Mouse (Mus musculus): ENCODE data around the gene St3gal5. TPM values are rescaled to one million over a fixed set of nuclear protein-coding genes. Genes with fewer than 3 reads are reported as not detected.

The St3gal5 gene
- polyA plus RNA-seq (2012; rRNA removed) = 21.0 and 27.7 TPM in 2 replicates

- Histone ChIP-seq H3K4me3 (ENCODE audit: control insufficient read depth, low read depth, low read length) (peak within 1 kb of the TSS; percentile 86), H3K36me3 (ENCODE audit: control insufficient read depth, insufficient read depth, low read length) (no peaks in the 10 kb centered on the region), H3K27ac (ENCODE audit: control insufficient read depth, insufficient read depth, low read depth, low read length) (peak within 1 kb of the TSS; percentile 74), H3K27me3 (ENCODE audit: control insufficient read depth, insufficient read depth, low read length) (no peaks in the 10 kb centered on the region), H3K4me1 (ENCODE audit: control insufficient read depth, insufficient read depth, low read length) (peaks cover 10% of the 10 kb centered on the region)
- TF ChIP-seq POLR2A (IDR thresholded peaks at IDR 0.05; ENCODE audit: control insufficient read depth, low read depth, low read length) = peak; percentile 53
- no peak for TF ChIP-seq CTCF (IDR thresholded peaks at IDR 0.05; ENCODE audit: control insufficient read depth, insufficient read depth, insufficient replicate concordance, low read depth, low read length)
Measured at GRCm38 (mm10) chr6:72097181-72097995, at the start of gene St3gal5. Gene St3gal5 (plus strand): TSS chr6:72097592.

GRCm38 (mm10) chr6:72048643-72049042 is 48.7 kb upstream of the St3gal5 start:
- Histone ChIP-seq H3K27ac (ENCODE audit: control insufficient read depth, insufficient read depth, low read depth, low read length) (no peak overlapping the region), H3K4me1 (ENCODE audit: control insufficient read depth, insufficient read depth, low read length) (no peaks in the 10 kb centered on the region), H3K27me3 (ENCODE audit: control insufficient read depth, insufficient read depth, low read length) (no peaks in the 10 kb centered on the region), H3K36me3 (ENCODE audit: control insufficient read depth, insufficient read depth, low read length) (no peaks in the 10 kb centered on the region), H3K4me3 (ENCODE audit: control insufficient read depth, low read depth, low read length) (no peak overlapping the region)
- TF ChIP-seq POLR2A (IDR thresholded peaks at IDR 0.05; ENCODE audit: control insufficient read depth, low read depth, low read length) = no peak
- no peak for TF ChIP-seq CTCF (IDR thresholded peaks at IDR 0.05; ENCODE audit: control insufficient read depth, insufficient read depth, insufficient replicate concordance, low read depth, low read length)

- TF ChIP-seq POLR2A (IDR thresholded peaks at IDR 0.05; ENCODE audit: control insufficient read depth, low read depth, low read length) (no peak), CTCF (IDR thresholded peaks at IDR 0.05; ENCODE audit: control insufficient read depth, insufficient read depth, insufficient replicate concordance, low read depth, low read length) (no peak)
- Histone ChIP-seq H3K27me3 (ENCODE audit: control insufficient read depth, insufficient read depth, low read length) (no peaks in the 10 kb centered on the region), H3K4me3 (ENCODE audit: control insufficient read depth, low read depth, low read length) (no peak overlapping the region)
Measured at GRCm38 (mm10) chr6:72049941-72050340, 47.5 kb upstream of the St3gal5 start.

GRCm38 (mm10) chr6:72050827-72051226 is 46.6 kb upstream of the St3gal5 start:
- Histone ChIP-seq H3K36me3 (ENCODE audit: control insufficient read depth, insufficient read depth, low read length) (no peaks in the 10 kb centered on the region), H3K4me1 (ENCODE audit: control insufficient read depth, insufficient read depth, low read length) (no peaks in the 10 kb centered on the region), H3K27ac (ENCODE audit: control insufficient read depth, insufficient read depth, low read depth, low read length) (no peak overlapping the region), H3K4me3 (ENCODE audit: control insufficient read depth, low read depth, low read length) (no peak overlapping the region), H3K27me3 (ENCODE audit: control insufficient read depth, insufficient read depth, low read length) (no peaks in the 10 kb centered on the region)
- TF ChIP-seq CTCF (IDR thresholded peaks at IDR 0.05; ENCODE audit: control insufficient read depth, insufficient read depth, insufficient replicate concordance, low read depth, low read length) = no peak
- no peak for TF ChIP-seq POLR2A (IDR thresholded peaks at IDR 0.05; ENCODE audit: control insufficient read depth, low read depth, low read length)

More at GRCm38 (mm10) chr6:72049941-72050340, 47.5 kb upstream of the St3gal5 start:
- no peaks in the 10 kb centered on the region for H3K4me1 ChIP-seq (ENCODE audit: control insufficient read depth, insufficient read depth, low read length)
- H3K27ac ChIP-seq (ENCODE audit: control insufficient read depth, insufficient read depth, low read depth, low read length) = no peak overlapping the region
- no peaks in the 10 kb centered on the region for H3K36me3 ChIP-seq (ENCODE audit: control insufficient read depth, insufficient read depth, low read length)

- Histone ChIP-seq H3K4me3 (ENCODE audit: control insufficient read depth, low read depth, low read length) (no peak overlapping the region), H3K4me1 (ENCODE audit: control insufficient read depth, insufficient read depth, low read length) (no peaks in the 10 kb centered on the region), H3K36me3 (ENCODE audit: control insufficient read depth, insufficient read depth, low read length) (no peaks in the 10 kb centered on the region), H3K27ac (ENCODE audit: control insufficient read depth, insufficient read depth, low read depth, low read length) (no peak overlapping the region), H3K27me3 (ENCODE audit: control insufficient read depth, insufficient read depth, low read length) (no peaks in the 10 kb centered on the region)
- TF ChIP-seq POLR2A (IDR thresholded peaks at IDR 0.05; ENCODE audit: control insufficient read depth, low read depth, low read length) (no peak), CTCF (IDR thresholded peaks at IDR 0.05; ENCODE audit: control insufficient read depth, insufficient read depth, insufficient replicate concordance, low read depth, low read length) (no peak)
Measured at GRCm38 (mm10) chr6:72051247-72051646, 46.1 kb upstream of the St3gal5 start.

DNA sequence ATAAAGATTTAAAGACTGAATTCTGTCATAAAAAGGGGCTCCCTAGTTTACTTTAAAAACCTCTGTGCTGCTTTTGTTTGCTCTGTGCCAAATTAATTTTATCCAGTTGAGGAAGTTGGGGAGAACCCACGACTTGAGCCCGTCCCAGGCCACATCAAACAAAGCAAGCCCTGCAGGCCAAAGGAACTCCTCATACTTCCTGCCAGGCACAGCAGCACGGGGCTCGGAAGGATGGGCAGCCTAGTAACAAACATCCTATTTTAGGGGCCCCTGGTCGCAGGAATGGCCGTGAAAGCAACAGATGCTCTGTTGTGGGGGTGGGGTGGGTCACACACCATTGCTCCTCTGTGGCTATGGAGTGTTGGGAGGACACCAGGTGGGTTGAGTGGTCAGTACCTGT is 45.6 kb upstream of the St3gal5 start:
- TF ChIP-seq POLR2A (IDR thresholded peaks at IDR 0.05; ENCODE audit: control insufficient read depth, low read depth, low read length) (no peak), CTCF (IDR thresholded peaks at IDR 0.05; ENCODE audit: control insufficient read depth, insufficient read depth, insufficient replicate concordance, low read depth, low read length) (no peak)
- Histone ChIP-seq H3K4me3 (ENCODE audit: control insufficient read depth, low read depth, low read length) (no peak overlapping the region), H3K27me3 (ENCODE audit: control insufficient read depth, insufficient read depth, low read length) (no peaks in the 10 kb centered on the region), H3K4me1 (ENCODE audit: control insufficient read depth, insufficient read depth, low read length) (no peaks in the 10 kb centered on the region), H3K27ac (ENCODE audit: control insufficient read depth, insufficient read depth, low read depth, low read length) (no peak overlapping the region), H3K36me3 (ENCODE audit: control insufficient read depth, insufficient read depth, low read length) (no peaks in the 10 kb centered on the region)

DNA sequence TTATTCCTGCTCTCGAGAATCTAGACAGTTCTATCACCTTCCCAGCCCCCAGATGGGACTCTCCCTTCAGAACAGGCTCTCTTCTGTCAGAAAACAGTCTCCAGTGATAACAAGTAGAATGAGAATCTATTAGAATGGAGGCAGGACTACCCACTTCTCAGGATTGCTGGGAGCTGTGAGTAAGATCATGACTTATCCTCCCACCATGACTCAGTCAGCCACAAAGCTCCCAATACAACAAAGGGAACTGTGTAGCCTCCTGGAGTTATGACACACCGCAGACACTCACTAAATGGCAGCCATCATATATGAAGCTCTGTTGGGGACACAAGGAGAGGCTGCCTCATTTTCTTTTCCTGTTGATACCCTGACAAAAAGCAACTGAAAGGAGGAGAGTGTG is 40.8 kb upstream of the St3gal5 start:
- Histone ChIP-seq H3K27me3 (ENCODE audit: control insufficient read depth, insufficient read depth, low read length) (no peaks in the 10 kb centered on the region), H3K4me1 (ENCODE audit: control insufficient read depth, insufficient read depth, low read length) (no peaks in the 10 kb centered on the region), H3K36me3 (ENCODE audit: control insufficient read depth, insufficient read depth, low read length) (no peaks in the 10 kb centered on the region), H3K4me3 (ENCODE audit: control insufficient read depth, low read depth, low read length) (no peak overlapping the region), H3K27ac (ENCODE audit: control insufficient read depth, insufficient read depth, low read depth, low read length) (no peak overlapping the region)
- TF ChIP-seq POLR2A (IDR thresholded peaks at IDR 0.05; ENCODE audit: control insufficient read depth, low read depth, low read length) (no peak), CTCF (IDR thresholded peaks at IDR 0.05; ENCODE audit: control insufficient read depth, insufficient read depth, insufficient replicate concordance, low read depth, low read length) (no peak)
